Comparison of ENCODE assay signal across 14 mouse cellular contexts in the genomic region with DNA sequence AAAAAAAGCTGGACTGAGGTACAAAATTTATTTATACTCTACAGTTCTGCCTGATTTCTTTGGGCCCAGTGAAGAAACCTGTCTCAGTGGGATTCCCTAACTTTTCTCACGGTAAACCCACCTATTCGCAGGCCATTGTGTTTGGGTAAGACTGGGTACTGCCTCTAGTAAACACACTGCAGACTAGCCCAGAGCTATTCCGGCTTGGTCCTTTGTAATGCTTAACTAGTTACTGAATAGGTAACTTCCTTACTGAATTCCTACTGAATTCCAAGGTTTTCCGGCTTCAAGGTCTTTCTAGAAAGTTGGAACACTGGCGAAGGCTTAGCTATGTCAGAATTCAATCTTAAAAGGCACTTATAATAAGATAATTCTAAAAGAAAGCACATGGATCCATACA.
"Had no signal": no experiment of that assay in that cellular context is flagged by ENCODE, and none has a peak within 500 bp of the region (broad histone marks: within the 10 kb centered on the region; RNA-seq: fewer than 3 reads in every experiment).

No protein-coding gene starts in this region.

- H3K4me3 ChIP-seq: midbrain, embryonic 10.5 days; midbrain, embryonic 12.5 days; midbrain, embryonic 15.5 days; neural tube, embryonic 12.5 days; stomach, embryonic 15.5 days had no signal

- H3K9ac ChIP-seq: lung, embryonic 14.5 days; midbrain, embryonic 12.5 days; midbrain, embryonic 15.5 days; neural tube, embryonic 12.5 days; stomach, embryonic 15.5 days had no signal

- ATAC-seq: midbrain, embryonic 15.5 days had no signal

- H3K4me1 ChIP-seq: midbrain, embryonic 10.5 days; midbrain, embryonic 12.5 days; midbrain, embryonic 15.5 days; neural tube, embryonic 12.5 days; stomach, embryonic 15.5 days had no signal

- H3K27me3 ChIP-seq: midbrain, embryonic 12.5 days; midbrain, embryonic 15.5 days; neural tube, embryonic 12.5 days; stomach, embryonic 15.5 days had no signal

- DNase-seq: lung, adult 18-20 months; lung, embryonic 14.5 days; lung, postnatal 10 days; lung, postnatal 4 days; right cerebral cortex, postnatal 14 days; thymus, adult 2 months; thymus, postnatal 25 days; thymus, postnatal 4 days had no signal

- H3K27ac ChIP-seq: midbrain, embryonic 10.5 days; midbrain, embryonic 12.5 days; midbrain, embryonic 15.5 days; neural tube, embryonic 12.5 days; stomach, embryonic 15.5 days; stomach, postnatal 0 days had no signal

- H3K9me3 ChIP-seq: midbrain, embryonic 10.5 days; midbrain, embryonic 12.5 days; midbrain, embryonic 15.5 days; neural tube, embryonic 12.5 days; stomach, embryonic 15.5 days had no signal

- H3K4me2 ChIP-seq: lung, embryonic 14.5 days; midbrain, embryonic 12.5 days; midbrain, embryonic 15.5 days; neural tube, embryonic 12.5 days; stomach, embryonic 15.5 days had no signal

- H3K36me3 ChIP-seq: midbrain, embryonic 10.5 days; midbrain, embryonic 12.5 days; midbrain, embryonic 15.5 days; neural tube, embryonic 12.5 days; stomach, embryonic 15.5 days had no signal
